Mouse (Mus musculus): ENCODE measurements around the gene Zhx3. TPM values are rescaled to one million over a fixed set of nuclear protein-coding genes. Genes with fewer than 3 reads are reported as not detected.

Zhx3 gene
- polyA plus RNA-seq, 1 experiment from 2014 or later = 14.5 TPM

- Histone ChIP-seq H3K4me2 (no peak overlapping the region), H3K27ac (no peak overlapping the region), H3K27me3 (no peaks in the 10 kb centered on the region), H3K9ac (no peak overlapping the region), H3K4me3 (replicated peaks) (no peak overlapping the region), H3K4me1 (no peaks in the 10 kb centered on the region), H3K9me3 (replicated peaks) (no peaks in the 10 kb centered on the region), H3K36me3 (peaks cover 62% of the 10 kb centered on the region)
- 84% methylated on average over 4 of the region's 4 CpGs for WGBS
- ATAC-seq (replicated peaks; ENCODE audit: low FRiP score) = no peak
Observed at GRCm38 (mm10) chr2:160768097-160768695, 104.6 kb downstream of the Zhx3 start.

GRCm38 (mm10) chr2:160767201-160767600 is 105.6 kb downstream of the Zhx3 start:
- peaks cover 72% of the 10 kb centered on the region for H3K36me3 ChIP-seq
- WGBS = 96% methylated on average over 2 of the region's 2 CpGs
- H3K27me3 ChIP-seq = no peaks in the 10 kb centered on the region
- H3K4me2 ChIP-seq = no peak overlapping the region
- no peak overlapping the region for H3K4me3 ChIP-seq (replicated peaks)
- no peak for ATAC-seq (replicated peaks; ENCODE audit: low FRiP score)
- no peaks in the 10 kb centered on the region for H3K9me3 ChIP-seq (replicated peaks)
- no peak overlapping the region for H3K27ac ChIP-seq
- no peaks in the 10 kb centered on the region for H3K4me1 ChIP-seq
- no peak overlapping the region for H3K9ac ChIP-seq

DNA sequence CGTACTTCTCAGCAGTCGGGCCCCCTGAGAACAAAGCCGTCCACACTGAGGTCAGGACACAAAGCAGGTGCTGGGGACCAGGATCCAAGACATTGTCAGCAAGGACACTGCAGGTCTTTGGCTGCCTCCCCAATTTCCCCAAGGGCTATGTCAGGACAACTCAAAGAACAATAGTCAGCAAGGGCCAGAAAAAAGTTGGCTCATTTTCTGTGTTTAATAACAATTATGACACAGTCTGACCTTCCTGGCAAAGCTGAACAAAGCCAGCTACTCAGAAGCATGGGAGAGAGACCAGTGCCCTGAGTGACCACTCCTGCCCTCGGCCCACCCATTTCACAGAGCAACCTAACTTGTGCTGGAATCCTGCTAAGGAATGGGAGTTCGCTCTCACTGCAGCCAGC is 106.4 kb downstream of the Zhx3 start:
- no peak for ATAC-seq (replicated peaks; ENCODE audit: low FRiP score)
- no peaks in the 10 kb centered on the region for H3K27me3 ChIP-seq
- no peak overlapping the region for H3K9ac ChIP-seq
- no peaks in the 10 kb centered on the region for H3K4me1 ChIP-seq
- no peak overlapping the region for H3K4me3 ChIP-seq (replicated peaks)
- H3K27ac ChIP-seq = no peak overlapping the region
- H3K4me2 ChIP-seq = no peak overlapping the region
- H3K9me3 ChIP-seq (replicated peaks) = no peaks in the 10 kb centered on the region
- WGBS = 75% methylated on average over 5 of the region's 5 CpGs
- H3K36me3 ChIP-seq = peaks cover 80% of the 10 kb centered on the region

- H3K36me3 ChIP-seq = peaks cover 84% of the 10 kb centered on the region
- ATAC-seq (replicated peaks; ENCODE audit: low FRiP score) = no peak
- H3K27me3 ChIP-seq = no peaks in the 10 kb centered on the region
- no peak overlapping the region for H3K27ac ChIP-seq
- no peaks in the 10 kb centered on the region for H3K4me1 ChIP-seq
- H3K9ac ChIP-seq = no peak overlapping the region
- H3K4me3 ChIP-seq (replicated peaks) = no peak overlapping the region
- 81% methylated on average over 3 of the region's 3 CpGs for WGBS
- no peaks in the 10 kb centered on the region for H3K9me3 ChIP-seq (replicated peaks)
- no peak overlapping the region for H3K4me2 ChIP-seq
Observed at GRCm38 (mm10) chr2:160765096-160765495, 107.7 kb downstream of the Zhx3 start.

- ATAC-seq (replicated peaks; ENCODE audit: low FRiP score) = no peak
- no peaks in the 10 kb centered on the region for H3K27me3 ChIP-seq
- H3K9ac ChIP-seq = no peak overlapping the region
- peaks cover 88% of the 10 kb centered on the region for H3K36me3 ChIP-seq
- no peak overlapping the region for H3K4me3 ChIP-seq (replicated peaks)
- H3K4me2 ChIP-seq = no peak overlapping the region
- H3K9me3 ChIP-seq (replicated peaks) = no peaks in the 10 kb centered on the region
- WGBS = 88% methylated on average over 2 of the region's 2 CpGs
- no peaks in the 10 kb centered on the region for H3K4me1 ChIP-seq
- no peak overlapping the region for H3K27ac ChIP-seq
Observed at GRCm38 (mm10) chr2:160764386-160764785, 108.4 kb downstream of the Zhx3 start.

- no peaks in the 10 kb centered on the region for H3K4me1 ChIP-seq
- no peak overlapping the region for H3K9ac ChIP-seq
- H3K9me3 ChIP-seq (replicated peaks) = no peaks in the 10 kb centered on the region
- 82% methylated on average over 3 of the region's 3 CpGs for WGBS
- no peaks in the 10 kb centered on the region for H3K27me3 ChIP-seq
- H3K36me3 ChIP-seq = peaks cover 88% of the 10 kb centered on the region
- no peak overlapping the region for H3K27ac ChIP-seq
- no peak for ATAC-seq (replicated peaks; ENCODE audit: low FRiP score)
- H3K4me2 ChIP-seq = no peak overlapping the region
- no peak overlapping the region for H3K4me3 ChIP-seq (replicated peaks)
Observed at GRCm38 (mm10) chr2:160763816-160764215, 109.0 kb downstream of the Zhx3 start.

GRCm38 (mm10) chr2:160760433-160761184 is 112.2 kb downstream of the Zhx3 start:
- H3K9me3 ChIP-seq (replicated peaks) = no peaks in the 10 kb centered on the region
- H3K9ac ChIP-seq = no peak overlapping the region
- no peak overlapping the region for H3K4me2 ChIP-seq
- peaks cover 97% of the 10 kb centered on the region for H3K36me3 ChIP-seq
- no peak overlapping the region for H3K4me3 ChIP-seq (replicated peaks)
- no peak for ATAC-seq (replicated peaks; ENCODE audit: low FRiP score)
- 88% methylated on average over 9 of the region's 9 CpGs for WGBS
- H3K27ac ChIP-seq = no peak overlapping the region
- no peaks in the 10 kb centered on the region for H3K27me3 ChIP-seq
- H3K4me1 ChIP-seq = no peaks in the 10 kb centered on the region

- H3K4me3 ChIP-seq (replicated peaks) = no peak overlapping the region
- no peaks in the 10 kb centered on the region for H3K9me3 ChIP-seq (replicated peaks)
- ATAC-seq (replicated peaks; ENCODE audit: low FRiP score) = no peak
- no peak overlapping the region for H3K9ac ChIP-seq
- WGBS = 76% methylated on average over 6 of the region's 6 CpGs
- H3K4me2 ChIP-seq = no peak overlapping the region
- peaks cover 100% of the 10 kb centered on the region for H3K36me3 ChIP-seq
- no peaks in the 10 kb centered on the region for H3K4me1 ChIP-seq
- H3K27ac ChIP-seq = no peak overlapping the region
- no peaks in the 10 kb centered on the region for H3K27me3 ChIP-seq
Observed at GRCm38 (mm10) chr2:160756583-160757203, 116.1 kb downstream of the Zhx3 start.

GRCm38 (mm10) chr2:160747075-160747474 is 125.7 kb downstream of the Zhx3 start:
- ATAC-seq (replicated peaks; ENCODE audit: low FRiP score) = no peak
- peaks cover 14% of the 10 kb centered on the region for H3K4me1 ChIP-seq
- WGBS = 88% methylated on average over 10 of the region's 10 CpGs
- H3K36me3 ChIP-seq = peaks cover 63% of the 10 kb centered on the region
- H3K9ac ChIP-seq = no peak overlapping the region
- H3K27me3 ChIP-seq = no peaks in the 10 kb centered on the region
- no peak overlapping the region for H3K4me3 ChIP-seq (replicated peaks)
- H3K4me2 ChIP-seq = no peak overlapping the region
- H3K9me3 ChIP-seq (replicated peaks) = no peaks in the 10 kb centered on the region
- H3K27ac ChIP-seq = no peak overlapping the region

DNA sequence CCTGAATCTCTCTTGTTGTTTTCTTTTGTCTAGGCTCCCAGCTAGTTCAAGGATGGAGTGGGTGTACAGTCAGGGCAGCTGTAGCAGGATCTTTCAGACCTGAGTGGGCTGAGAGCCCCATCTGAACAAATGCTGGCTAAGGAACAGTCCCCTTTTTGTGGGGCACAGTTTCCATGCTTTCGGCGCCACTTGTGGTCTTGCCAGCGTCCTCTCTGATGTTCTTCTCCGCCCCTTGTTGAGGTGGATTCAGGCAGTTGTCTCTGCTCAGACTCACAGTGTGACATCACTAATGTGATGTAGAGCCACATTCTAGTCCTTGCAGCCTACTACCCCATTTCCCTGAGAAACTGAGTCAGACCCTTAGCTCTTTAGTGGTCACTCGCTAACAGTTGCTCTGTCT is 126.2 kb downstream of the Zhx3 start:
- ATAC-seq (replicated peaks; ENCODE audit: low FRiP score) = no peak
- Histone ChIP-seq H3K9me3 (replicated peaks) (no peaks in the 10 kb centered on the region), H3K36me3 (peaks cover 58% of the 10 kb centered on the region)

GRCm38 (mm10) chr2:160745497-160745896 is 127.3 kb downstream of the Zhx3 start:
- no peak overlapping the region for H3K27ac ChIP-seq
- H3K4me3 ChIP-seq (replicated peaks) = no peak overlapping the region
- peaks cover 51% of the 10 kb centered on the region for H3K36me3 ChIP-seq
- no peaks in the 10 kb centered on the region for H3K27me3 ChIP-seq
- H3K9ac ChIP-seq = no peak overlapping the region
- 87% methylated on average over 1 of the region's 1 CpGs for WGBS
- ATAC-seq (replicated peaks; ENCODE audit: low FRiP score) = no peak
- H3K4me1 ChIP-seq = peaks cover 30% of the 10 kb centered on the region
- no peak overlapping the region for H3K4me2 ChIP-seq
- H3K9me3 ChIP-seq (replicated peaks) = no peaks in the 10 kb centered on the region

More for the DNA sequence above, 126.2 kb downstream of the Zhx3 start:
- WGBS = 95% methylated on average over 5 of the region's 5 CpGs
- H3K4me3 ChIP-seq (replicated peaks) = no peak overlapping the region
- no peaks in the 10 kb centered on the region for H3K27me3 ChIP-seq
- H3K4me1 ChIP-seq = peaks cover 19% of the 10 kb centered on the region
- H3K27ac ChIP-seq = no peak overlapping the region
- no peak overlapping the region for H3K9ac ChIP-seq
- no peak overlapping the region for H3K4me2 ChIP-seq

- 80% methylated on average over 5 of the region's 5 CpGs for WGBS
- no peak overlapping the region for H3K4me3 ChIP-seq (replicated peaks)
- H3K9me3 ChIP-seq (replicated peaks) = no peaks in the 10 kb centered on the region
- H3K27me3 ChIP-seq = no peaks in the 10 kb centered on the region
- peaks cover 37% of the 10 kb centered on the region for H3K4me1 ChIP-seq
- H3K4me2 ChIP-seq = no peak overlapping the region
- H3K9ac ChIP-seq = no peak overlapping the region
- H3K36me3 ChIP-seq = peaks cover 50% of the 10 kb centered on the region
- no peak for ATAC-seq (replicated peaks; ENCODE audit: low FRiP score)
- 0 out of 2 replicates have a peak overlapping the region, but pooled peaks have one; percentile 18 for H3K27ac ChIP-seq
Observed at GRCm38 (mm10) chr2:160744823-160745210, 128.0 kb downstream of the Zhx3 start.

Data from kidney, embryonic 15.5 days (tissue).